16 mouse cellular contexts compared by ENCODE assay signal in genomic region chr19:48300440-48301231, GRCm38 (mm10).
DNase-seq lines count a peak whose midpoint lies in the region; ATAC-seq and TF ChIP-seq lines count a peak whose summit lies in the region.
"Had no signal": no experiment of that assay in that cellular context is flagged by ENCODE, and none has a peak within 500 bp of the region (broad histone marks: within the 10 kb centered on the region; RNA-seq: fewer than 3 reads in every experiment).

No protein-coding gene starts in this region.

- H3K27ac ChIP-seq in intestine, embryonic 14.5 days (ENCODE audit: low read depth): no peak overlapping the region
- H3K27ac ChIP-seq in intestine, postnatal 0 days (ENCODE audit: low read depth, low read length): no peak overlapping the region
- H3K27ac ChIP-seq in forebrain, postnatal 0 days (ENCODE audit: low read depth, low read length): no peak overlapping the region
- no peak overlapping the region for H3K27ac ChIP-seq in midbrain, embryonic 11.5 days (ENCODE audit: low read depth, low read length)
- H3K27ac ChIP-seq in neural tube, embryonic 15.5 days (replicated peaks): peak overlapping the region; percentile 28; the same call in 1 of the 2 replicates

- H3K4me3 ChIP-seq in intestine, embryonic 14.5 days (ENCODE audit: low read depth, low read length): no peak overlapping the region
- H3K4me3 ChIP-seq in intestine, postnatal 0 days (ENCODE audit: low read depth, low read length): no peak overlapping the region
- no peak overlapping the region for H3K4me3 ChIP-seq in forebrain, postnatal 0 days (ENCODE audit: low read depth, low read length)
- no peak overlapping the region for H3K4me3 ChIP-seq in midbrain, embryonic 11.5 days (ENCODE audit: low read depth, low read length)
- H3K4me3 ChIP-seq in neural tube, embryonic 15.5 days (replicated peaks): no peak overlapping the region

- H3K27me3 ChIP-seq in intestine, embryonic 14.5 days (replicated peaks; ENCODE audit: control insufficient read depth, insufficient read depth, low read length): no peaks in the 10 kb centered on the region
- no peaks in the 10 kb centered on the region for H3K27me3 ChIP-seq in intestine, postnatal 0 days (replicated peaks; ENCODE audit: control insufficient read depth, insufficient read depth, low read length)
- H3K27me3 ChIP-seq in forebrain, postnatal 0 days (ENCODE audit: insufficient read depth, low read length): no peaks in the 10 kb centered on the region
- H3K27me3 ChIP-seq in midbrain, embryonic 11.5 days (ENCODE audit: control insufficient read depth, insufficient read depth, low read length): no peaks in the 10 kb centered on the region
- H3K27me3 ChIP-seq in neural tube, embryonic 15.5 days (replicated peaks): 0 out of 2 replicates have a peak, but pooled peaks cover 2% of the 10 kb centered on the region

- no peaks in the 10 kb centered on the region for H3K36me3 ChIP-seq in intestine, embryonic 14.5 days (ENCODE audit: control insufficient read depth, insufficient read depth, low read length)
- no peaks in the 10 kb centered on the region for H3K36me3 ChIP-seq in intestine, postnatal 0 days (ENCODE audit: control insufficient read depth, insufficient read depth)
- no peaks in the 10 kb centered on the region for H3K36me3 ChIP-seq in forebrain, postnatal 0 days (ENCODE audit: insufficient read depth)
- H3K36me3 ChIP-seq in midbrain, embryonic 11.5 days (ENCODE audit: control insufficient read depth, insufficient read depth, low read length): no peaks in the 10 kb centered on the region
- H3K36me3 ChIP-seq in neural tube, embryonic 15.5 days: no peaks in the 10 kb centered on the region
- H3K36me3 ChIP-seq: G1E had no signal

- no peak for TF ChIP-seq CTCF in intestine, postnatal 0 days (IDR thresholded peaks at IDR 0.05; ENCODE audit: low read depth)
- no peak for TF ChIP-seq CTCF in forebrain, postnatal 0 days (IDR thresholded peaks at IDR 0.05; ENCODE audit: low read depth)

- WGBS in intestine, embryonic 14.5 days: 39% methylated on average over 14 of the region's 14 CpGs
- 57% methylated on average over 14 of the region's 14 CpGs for WGBS in intestine, postnatal 0 days
- 13% methylated on average over 14 of the region's 14 CpGs for WGBS in forebrain, postnatal 0 days
- WGBS in midbrain, embryonic 11.5 days: 21% methylated on average over 14 of the region's 14 CpGs
- 23% methylated on average over 14 of the region's 14 CpGs for WGBS in neural tube, embryonic 15.5 days

- DNase-seq in intestine, embryonic 14.5 days (ENCODE audit: low spot score): no peak
- peak; percentile 20 for DNase-seq in forebrain, postnatal 0 days
- peak; percentile 86 for DNase-seq in midbrain, embryonic 11.5 days (ENCODE audit: low spot score, missing footprints)
- no peak for DNase-seq in kidney, adult 11 months
- no peak for DNase-seq in spleen, adult 12 weeks (ENCODE audit: low spot score)
- DNase-seq in kidney, postnatal 36 days: no peak
- DNase-seq: adrenal gland, postnatal 36 days; heart, adult 18-20 months; heart, postnatal 10 days; kidney, adult 18-20 months; thymus, adult 2 months had no signal

- no peak overlapping the region for H3K9ac ChIP-seq in intestine, embryonic 14.5 days (ENCODE audit: low read length)
- no peak overlapping the region for H3K9ac ChIP-seq in intestine, postnatal 0 days (ENCODE audit: low read depth, low read length)
- no peak overlapping the region for H3K9ac ChIP-seq in forebrain, postnatal 0 days
- H3K9ac ChIP-seq in midbrain, embryonic 11.5 days (ENCODE audit: low read length): no peak overlapping the region
- no peak overlapping the region for H3K9ac ChIP-seq in neural tube, embryonic 15.5 days (replicated peaks)

- H3K9me3 ChIP-seq in intestine, embryonic 14.5 days (ENCODE audit: control insufficient read depth, low read length): no peaks in the 10 kb centered on the region
- no peaks in the 10 kb centered on the region for H3K9me3 ChIP-seq in intestine, postnatal 0 days (ENCODE audit: control insufficient read depth)
- H3K9me3 ChIP-seq in forebrain, postnatal 0 days (ENCODE audit: low read length): no peaks in the 10 kb centered on the region
- no peaks in the 10 kb centered on the region for H3K9me3 ChIP-seq in midbrain, embryonic 11.5 days (ENCODE audit: control insufficient read depth, low read length)
- no peaks in the 10 kb centered on the region for H3K9me3 ChIP-seq in neural tube, embryonic 15.5 days (replicated peaks)

- 0 out of 2 replicates have a peak overlapping the region, but pooled peaks have one; percentile 11 for H3K4me2 ChIP-seq in intestine, embryonic 14.5 days (ENCODE audit: low read length)
- H3K4me2 ChIP-seq in intestine, postnatal 0 days (replicated peaks; ENCODE audit: low read depth): no peak overlapping the region
- H3K4me2 ChIP-seq in forebrain, postnatal 0 days (ENCODE audit: low read depth): no peak overlapping the region; the same call in 1 of the 2 replicates
- peak overlapping the region; percentile 8; the same call in 1 of the 2 replicates for H3K4me2 ChIP-seq in midbrain, embryonic 11.5 days
- H3K4me2 ChIP-seq in neural tube, embryonic 15.5 days: peak overlapping the region; percentile 31
- H3K4me2 ChIP-seq: liver, embryonic 11.5 days had no signal

- peaks cover 12% of the 10 kb centered on the region for H3K4me1 ChIP-seq in intestine, embryonic 14.5 days (replicated peaks; ENCODE audit: control insufficient read depth, insufficient read depth, low read length)
- H3K4me1 ChIP-seq in intestine, postnatal 0 days (replicated peaks; ENCODE audit: control insufficient read depth, insufficient read depth, low read length): no peaks in the 10 kb centered on the region
- no peaks in the 10 kb centered on the region; the same call in 1 of the 2 replicates for H3K4me1 ChIP-seq in forebrain, postnatal 0 days (ENCODE audit: insufficient read depth)
- H3K4me1 ChIP-seq in midbrain, embryonic 11.5 days (ENCODE audit: control insufficient read depth, insufficient read depth, low read length): peaks cover 9% of the 10 kb centered on the region
- H3K4me1 ChIP-seq in neural tube, embryonic 15.5 days: peaks cover 15% of the 10 kb centered on the region

- no peak for ATAC-seq in intestine, embryonic 14.5 days (replicated peaks; ENCODE audit: low FRiP score, low TSS enrichment, low read depth)
- no peak for ATAC-seq in intestine, postnatal 0 days
- peak; percentile 40; the same call in 1 of the 2 replicates for ATAC-seq in forebrain, postnatal 0 days
- no peak for ATAC-seq in midbrain, embryonic 11.5 days (ENCODE audit: low FRiP score)
- ATAC-seq in neural tube, embryonic 15.5 days (ENCODE audit: low FRiP score): peak; percentile 74; the same call in 1 of the 2 replicates
- ATAC-seq: lung, postnatal 0 days had no signal

Comparison
In these comparisons a context has a peak if more than half of its experiments do, and no peak if none do; other contexts are left out.
1. H3K4me2 ChIP-seq: peak in intestine, embryonic 14.5 days (single experiment), midbrain, embryonic 11.5 days (single experiment) and neural tube, embryonic 15.5 days (single experiment); none in intestine, postnatal 0 days (single experiment) and forebrain, postnatal 0 days (single experiment).
2. ATAC-seq: peak in forebrain, postnatal 0 days (single experiment) and neural tube, embryonic 15.5 days (single experiment); none in intestine, embryonic 14.5 days (single experiment), intestine, postnatal 0 days (single experiment) and midbrain, embryonic 11.5 days (single experiment).
3. DNase-seq: peak in forebrain, postnatal 0 days (single experiment) and midbrain, embryonic 11.5 days (single experiment); none in intestine, embryonic 14.5 days (single experiment), kidney, adult 11 months (single experiment), spleen, adult 12 weeks (single experiment) and kidney, postnatal 36 days (0 of 2).